In the genomic region with DNA sequence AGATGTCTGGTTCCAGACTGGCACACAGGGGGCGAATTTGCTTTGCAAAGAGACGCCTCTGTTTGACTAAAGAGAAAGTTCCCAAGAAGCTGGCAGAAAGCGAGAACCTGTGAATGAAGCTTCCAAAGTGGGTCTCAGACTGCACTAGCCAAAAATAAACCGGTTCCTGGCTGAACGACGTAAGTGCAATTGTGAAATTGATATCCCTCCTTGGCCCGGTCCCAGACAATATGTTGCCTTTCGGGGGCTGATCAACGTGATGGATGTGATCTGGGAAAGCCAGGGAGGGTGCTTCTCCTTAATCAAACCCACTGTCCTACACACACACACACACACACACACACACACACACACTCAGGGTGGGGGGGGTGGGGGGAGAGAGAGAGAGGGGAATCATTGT, we compare ENCODE assay signal across 15 mouse cellular contexts. TPM values are rescaled to one million over a fixed set of nuclear protein-coding genes. Genes with fewer than 3 reads are reported as not detected.
DNase-seq lines count a peak whose midpoint lies in the region; ATAC-seq and TF ChIP-seq lines count a peak whose summit lies in the region.
"Had no signal": no experiment of that assay in that cellular context is flagged by ENCODE, and none has a peak within 500 bp of the region (broad histone marks: within the 10 kb centered on the region; RNA-seq: fewer than 3 reads in every experiment).

No protein-coding gene starts in this region.

- H3K9me3 ChIP-seq in hindbrain, embryonic 11.5 days (ENCODE audit: control insufficient read depth, low read length), result no peaks in the 10 kb centered on the region
- H3K9me3 ChIP-seq in hindbrain, embryonic 13.5 days, result no peaks in the 10 kb centered on the region
- no peaks in the 10 kb centered on the region for H3K9me3 ChIP-seq in stomach, embryonic 16.5 days (replicated peaks; ENCODE audit: control insufficient read depth, low read length)
- no peaks in the 10 kb centered on the region for H3K9me3 ChIP-seq in stomach, postnatal 0 days (ENCODE audit: control insufficient read depth, low read length)
- H3K9me3 ChIP-seq: liver, embryonic 12.5 days; neural tube, embryonic 13.5 days had no signal

- TF ChIP-seq EP300 in stomach, postnatal 0 days (optimal IDR thresholded peaks at IDR 0.05), result no peak

- no peak overlapping the region for H3K9ac ChIP-seq in hindbrain, embryonic 11.5 days (ENCODE audit: low read depth, low read length)
- no peak overlapping the region for H3K9ac ChIP-seq in hindbrain, embryonic 13.5 days
- H3K9ac ChIP-seq in stomach, embryonic 16.5 days (ENCODE audit: low read length), result no peak overlapping the region
- no peak overlapping the region for H3K9ac ChIP-seq in stomach, postnatal 0 days (ENCODE audit: low read length)
- H3K9ac ChIP-seq: liver, embryonic 12.5 days; neural tube, embryonic 13.5 days had no signal

- DNase-seq in cerebellum, postnatal 10 days, result peak; percentile 69 to 83
- DNase-seq in cerebellum, adult 11-12 months, result no peak
- peak; percentile 30 for DNase-seq in hindbrain, embryonic 11.5 days (ENCODE audit: low spot score)
- no peak for DNase-seq in stomach, postnatal 0 days (ENCODE audit: low spot score)
- DNase-seq in right cerebral cortex, postnatal 25 days, result peak; percentile 8
- no peak for DNase-seq in gastrocnemius, adult 18-20 months (ENCODE audit: low spot score)
- DNase-seq: gastrocnemius, adult 2 months had no signal

- H3K4me3 ChIP-seq in hindbrain, embryonic 11.5 days (ENCODE audit: low read depth, low read length), result no peak overlapping the region
- no peak overlapping the region for H3K4me3 ChIP-seq in hindbrain, embryonic 13.5 days
- no peak overlapping the region for H3K4me3 ChIP-seq in stomach, embryonic 16.5 days (replicated peaks; ENCODE audit: low read length)
- H3K4me3 ChIP-seq in stomach, postnatal 0 days (ENCODE audit: low read depth, low read length), result no peak overlapping the region
- H3K4me3 ChIP-seq: gastrocnemius, adult 2 months; liver, embryonic 12.5 days; neural tube, embryonic 13.5 days had no signal

- WGBS in hindbrain, embryonic 11.5 days, result 26% methylated on average over 9 of the region's 9 CpGs
- WGBS in hindbrain, embryonic 13.5 days, result 29% methylated on average over 9 of the region's 9 CpGs
- 27% methylated on average over 9 of the region's 9 CpGs for WGBS in stomach, embryonic 16.5 days
- WGBS in stomach, postnatal 0 days, result 24% methylated on average over 9 of the region's 9 CpGs

- H3K27ac ChIP-seq in hindbrain, embryonic 11.5 days (ENCODE audit: low read depth, low read length), result no peak overlapping the region
- H3K27ac ChIP-seq in hindbrain, embryonic 13.5 days, result no peak overlapping the region
- no peak overlapping the region for H3K27ac ChIP-seq in stomach, embryonic 16.5 days (ENCODE audit: low read length)
- H3K27ac ChIP-seq in stomach, postnatal 0 days (replicated peaks), result no peak overlapping the region
- H3K27ac ChIP-seq: gastrocnemius, adult 2 months; kidney, postnatal 0 days; liver, embryonic 12.5 days; macrophage; neural tube, embryonic 13.5 days had no signal

- H3K4me1 ChIP-seq in hindbrain, embryonic 11.5 days (replicated peaks; ENCODE audit: control insufficient read depth, insufficient read depth, low read length), result 0 out of 2 replicates have a peak, but pooled peaks cover 3% of the 10 kb centered on the region
- peaks cover 19% of the 10 kb centered on the region for H3K4me1 ChIP-seq in hindbrain, embryonic 13.5 days (replicated peaks)
- H3K4me1 ChIP-seq in stomach, embryonic 16.5 days (ENCODE audit: control insufficient read depth, insufficient read depth, low read length), result no peaks in the 10 kb centered on the region; the same call in 1 of the 2 replicates
- no peaks in the 10 kb centered on the region for H3K4me1 ChIP-seq in stomach, postnatal 0 days (replicated peaks; ENCODE audit: control insufficient read depth, insufficient read depth)
- H3K4me1 ChIP-seq: liver, embryonic 12.5 days had no signal

- ATAC-seq in hindbrain, embryonic 11.5 days (ENCODE audit: low FRiP score), result no peak
- ATAC-seq in hindbrain, embryonic 13.5 days (ENCODE audit: low FRiP score), result no peak
- ATAC-seq in stomach, embryonic 16.5 days (ENCODE audit: insufficient read depth, low FRiP score), result no peak
- ATAC-seq in stomach, postnatal 0 days (ENCODE audit: low FRiP score, low TSS enrichment), result no peak
- ATAC-seq: liver, embryonic 12.5 days had no signal

- TF ChIP-seq CTCF in stomach, postnatal 0 days (IDR thresholded peaks at IDR 0.05; ENCODE audit: low read depth), result no peak

- no peak overlapping the region for H3K4me2 ChIP-seq in hindbrain, embryonic 11.5 days (replicated peaks; ENCODE audit: low read depth, low read length)
- H3K4me2 ChIP-seq in hindbrain, embryonic 13.5 days, result no peak overlapping the region
- 0 out of 2 replicates have a peak overlapping the region, but pooled peaks have one; percentile 3 for H3K4me2 ChIP-seq in stomach, embryonic 16.5 days (ENCODE audit: low read depth, low read length)
- H3K4me2 ChIP-seq in stomach, postnatal 0 days (replicated peaks; ENCODE audit: low read depth), result no peak overlapping the region
- H3K4me2 ChIP-seq: liver, embryonic 12.5 days; neural tube, embryonic 13.5 days had no signal

- no peaks in the 10 kb centered on the region for H3K36me3 ChIP-seq in hindbrain, embryonic 11.5 days (ENCODE audit: control insufficient read depth, insufficient read depth, low read length)
- H3K36me3 ChIP-seq in hindbrain, embryonic 13.5 days, result no peaks in the 10 kb centered on the region
- no peaks in the 10 kb centered on the region for H3K36me3 ChIP-seq in stomach, embryonic 16.5 days (ENCODE audit: control insufficient read depth, insufficient read depth, low read length)
- no peaks in the 10 kb centered on the region for H3K36me3 ChIP-seq in stomach, postnatal 0 days (ENCODE audit: control insufficient read depth, insufficient read depth, low read length)
- H3K36me3 ChIP-seq: liver, embryonic 12.5 days; neural tube, embryonic 13.5 days had no signal

- peaks cover 7% of the 10 kb centered on the region; the same call in 1 of the 2 replicates for H3K27me3 ChIP-seq in hindbrain, embryonic 11.5 days (ENCODE audit: control insufficient read depth, insufficient read depth, low read length)
- peaks cover 23% of the 10 kb centered on the region for H3K27me3 ChIP-seq in hindbrain, embryonic 13.5 days
- H3K27me3 ChIP-seq in stomach, embryonic 16.5 days (ENCODE audit: control insufficient read depth, insufficient read depth, low read length), result no peaks in the 10 kb centered on the region
- no peaks in the 10 kb centered on the region for H3K27me3 ChIP-seq in stomach, postnatal 0 days (ENCODE audit: control insufficient read depth, insufficient read depth, low read length)
- H3K27me3 ChIP-seq: liver, embryonic 12.5 days had no signal

RNA-seq across cellular contexts. Expression of a gene that starts 41.8 kb away (rescaled TPM):
- 0.06 TPM in 1 of 2 replicates, not detected in the other for polyA plus RNA-seq in hindbrain, embryonic 11.5 days (2014; fragmentation: Nextera tagmentation; extraction: Ambion mirVana)
- 0.21 and 0.23 TPM in 2 replicates for polyA plus RNA-seq in hindbrain, embryonic 13.5 days (2015; fragmentation: Nextera tagmentation; extraction: Ambion mirVana)
- polyA plus RNA-seq in stomach, embryonic 16.5 days (2015; fragmentation: Nextera tagmentation; extraction: Ambion mirVana), result 0.17 TPM in 1 of 2 replicates, not detected in the other
- not detected in 2 replicates for polyA plus RNA-seq in stomach, postnatal 0 days (2015; fragmentation: Nextera tagmentation; extraction: Ambion mirVana)
- not detected for total RNA-seq in gastrocnemius, adult 18-20 months (2021)
- total RNA-seq: common myeloid progenitor, adult 5-6 weeks; gastrocnemius, adult 2 months; layer of hippocampus, postnatal 36 days had no signal
- polyA plus RNA-seq: kidney, postnatal 0 days; liver, embryonic 12.5 days; macrophage had no signal

Comparison
In these comparisons a context has a peak if more than half of its experiments do, and no peak if none do; other contexts are left out.
1. DNase-seq: peak in cerebellum, postnatal 10 days (2 of 2), hindbrain, embryonic 11.5 days (single experiment) and right cerebral cortex, postnatal 25 days (single experiment); none in cerebellum, adult 11-12 months (single experiment), stomach, postnatal 0 days (single experiment) and gastrocnemius, adult 18-20 months (single experiment).